In the genomic region with DNA sequence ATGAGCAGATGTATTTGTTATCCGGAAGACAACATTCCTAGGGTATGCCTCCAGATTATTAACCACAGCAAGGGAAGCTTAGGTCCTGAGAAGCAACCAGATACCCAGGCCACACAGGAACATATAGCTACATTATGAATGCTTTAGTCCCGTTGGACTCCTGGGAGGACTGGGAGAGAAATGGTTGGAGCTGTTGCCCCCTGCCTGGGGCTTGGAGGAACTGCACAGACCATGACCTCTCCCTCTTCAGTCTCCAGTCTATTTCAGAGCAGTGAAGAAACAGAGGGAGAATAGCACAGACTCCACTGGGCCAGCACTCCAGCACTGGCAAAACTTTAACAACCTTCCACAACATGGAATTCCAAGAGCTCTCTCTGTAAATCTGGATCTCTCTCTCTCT, we compare ENCODE assay signal across 8 mouse cellular contexts. TPM values are rescaled to one million over a fixed set of nuclear protein-coding genes. Genes with fewer than 3 reads are reported as not detected.
DNase-seq lines count a peak whose midpoint lies in the region; ATAC-seq and TF ChIP-seq lines count a peak whose summit lies in the region.

No protein-coding gene starts in this region.

- 55% methylated on average over 2 of the region's 2 CpGs for WGBS in neural tube, embryonic 11.5 days
- 39% methylated on average over 2 of the region's 2 CpGs for WGBS in neural tube, embryonic 15.5 days
- WGBS in lung, adult 2 months = 34% methylated on average over 2 of the region's 2 CpGs

- peak; percentile 86 for TF ChIP-seq CTCF in lung, adult 2 months (IDR thresholded peaks at IDR 0.05; ENCODE audit: insufficient read depth, low read length)

- no peak overlapping the region for H3K9ac ChIP-seq in neural tube, embryonic 11.5 days (ENCODE audit: low read length)
- H3K9ac ChIP-seq in neural tube, embryonic 15.5 days (replicated peaks) = no peak overlapping the region

- no peak for ATAC-seq in neural tube, embryonic 11.5 days (ENCODE audit: insufficient read depth, low FRiP score, low TSS enrichment)
- ATAC-seq in neural tube, embryonic 15.5 days (ENCODE audit: low FRiP score) = no peak

- peak; percentile 46 for DNase-seq in cerebellum, adult 11 months
- no peak for DNase-seq in cerebellum, adult 9-10 months
- peak; percentile 65 for DNase-seq in neural tube, embryonic 11.5 days (ENCODE audit: low spot score)
- peak; percentile 19 for DNase-seq in embryo, embryonic 9.5 days (ENCODE audit: extremely low spot score)
- no peak for DNase-seq in lung, adult 2 months
- DNase-seq in thymus, postnatal 36 days = peak; percentile 20 to 29
- DNase-seq in ovary, postnatal 10 days (ENCODE audit: low spot score) = no peak

- H3K27ac ChIP-seq in neural tube, embryonic 11.5 days (ENCODE audit: low read depth, low read length) = no peak overlapping the region
- H3K27ac ChIP-seq in neural tube, embryonic 15.5 days (replicated peaks) = no peak overlapping the region

- H3K4me2 ChIP-seq in neural tube, embryonic 11.5 days (ENCODE audit: low read depth) = no peak overlapping the region
- H3K4me2 ChIP-seq in neural tube, embryonic 15.5 days = no peak overlapping the region

- no peak overlapping the region for H3K4me3 ChIP-seq in neural tube, embryonic 11.5 days (ENCODE audit: low read depth, low read length)
- no peak overlapping the region for H3K4me3 ChIP-seq in neural tube, embryonic 15.5 days (replicated peaks)
- H3K4me3 ChIP-seq in lung, adult 2 months (replicated peaks; ENCODE audit: extremely low read depth, low read depth, low read length) = no peak overlapping the region

- no peaks in the 10 kb centered on the region for H3K9me3 ChIP-seq in neural tube, embryonic 11.5 days (ENCODE audit: control insufficient read depth, low read length)
- no peaks in the 10 kb centered on the region for H3K9me3 ChIP-seq in neural tube, embryonic 15.5 days (replicated peaks)

- H3K27me3 ChIP-seq in neural tube, embryonic 11.5 days (ENCODE audit: control insufficient read depth, insufficient read depth, low read length) = no peaks in the 10 kb centered on the region
- H3K27me3 ChIP-seq in neural tube, embryonic 15.5 days (replicated peaks) = no peaks in the 10 kb centered on the region

- no peak for TF ChIP-seq POLR2A in lung, adult 2 months (IDR thresholded peaks at IDR 0.05; ENCODE audit: borderline replicate concordance, extremely low read depth, low read depth, low read length)

- H3K36me3 ChIP-seq in neural tube, embryonic 11.5 days (ENCODE audit: control insufficient read depth, insufficient read depth, low read length) = no peaks in the 10 kb centered on the region
- H3K36me3 ChIP-seq in neural tube, embryonic 15.5 days = no peaks in the 10 kb centered on the region

- H3K4me1 ChIP-seq in neural tube, embryonic 11.5 days (ENCODE audit: control insufficient read depth, insufficient read depth, low read length) = 0 out of 2 replicates have a peak, but pooled peaks cover 3% of the 10 kb centered on the region
- peaks cover 25% of the 10 kb centered on the region for H3K4me1 ChIP-seq in neural tube, embryonic 15.5 days
- peaks cover 9% of the 10 kb centered on the region; the same call in 1 of the 2 replicates for H3K4me1 ChIP-seq in lung, adult 2 months (ENCODE audit: control insufficient read depth, insufficient read depth, low read length)

RNA-seq across cellular contexts. Expression of a gene that starts 17.9 kb away (rescaled TPM):
- 52.9 and 59.1 TPM in 2 replicates for polyA plus RNA-seq in neural tube, embryonic 11.5 days (2014; fragmentation: Nextera tagmentation; extraction: Ambion mirVana)
- polyA plus RNA-seq in neural tube, embryonic 15.5 days (2015; fragmentation: Nextera tagmentation; extraction: Ambion mirVana) = 88.4 and 90.9 TPM in 2 replicates
- 10.9 and 18.0 TPM in 2 replicates for polyA plus RNA-seq in lung, adult 2 months (2012; rRNA removed)

Comparison
In these comparisons a context has a peak if more than half of its experiments do, and no peak if none do; other contexts are left out.
1. DNase-seq: peak in cerebellum, adult 11 months (single experiment), neural tube, embryonic 11.5 days (single experiment), embryo, embryonic 9.5 days (single experiment) and thymus, postnatal 36 days (2 of 2); none in cerebellum, adult 9-10 months (single experiment), lung, adult 2 months (single experiment) and ovary, postnatal 10 days (single experiment).